Mouse (Mus musculus): ENCODE measurements around the gene Kcng4. TPM values are rescaled to one million over a fixed set of nuclear protein-coding genes. Genes with fewer than 3 reads are reported as not detected.

Gene Kcng4
- polyA plus RNA-seq, 1 experiment from 2014 or later: 0.05 TPM

DNA sequence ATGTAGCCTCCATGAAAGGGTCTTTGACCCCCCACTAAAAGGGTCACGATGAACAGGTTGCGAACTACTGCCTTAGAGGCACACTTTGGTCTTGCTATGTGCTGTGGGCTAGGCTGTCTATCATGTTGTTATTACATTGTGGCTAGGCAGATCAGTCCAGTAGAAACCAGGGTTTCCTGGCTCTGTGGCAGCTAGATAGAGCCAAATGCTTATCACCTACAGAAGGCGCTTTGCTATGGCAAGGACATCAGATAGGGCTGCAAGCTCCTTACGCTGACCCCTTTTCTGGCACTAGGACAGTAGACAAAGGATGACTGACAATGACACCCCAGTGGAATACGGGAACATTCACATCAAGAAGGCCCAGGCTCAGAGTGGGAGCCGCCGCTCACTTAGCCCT lies 8.3 kb downstream of the Kcng4 start:
- Histone ChIP-seq H3K9ac (replicated peaks) (no peak overlapping the region), H3K27me3 (peaks cover 4% of the 10 kb centered on the region; the same call in 1 of the 2 replicates), H3K36me3 (no peaks in the 10 kb centered on the region), H3K9me3 (no peaks in the 10 kb centered on the region), H3K4me2 (no peak overlapping the region), H3K4me1 (replicated peaks) (peaks cover 8% of the 10 kb centered on the region), H3K4me3 (replicated peaks) (no peak overlapping the region), H3K27ac (no peak overlapping the region)
- ATAC-seq (ENCODE audit: insufficient number of reproducible peaks, insufficient read depth, low FRiP score, low TSS enrichment, low read depth): no peak
- WGBS: 87% methylated on average over 7 of the region's 7 CpGs

DNA sequence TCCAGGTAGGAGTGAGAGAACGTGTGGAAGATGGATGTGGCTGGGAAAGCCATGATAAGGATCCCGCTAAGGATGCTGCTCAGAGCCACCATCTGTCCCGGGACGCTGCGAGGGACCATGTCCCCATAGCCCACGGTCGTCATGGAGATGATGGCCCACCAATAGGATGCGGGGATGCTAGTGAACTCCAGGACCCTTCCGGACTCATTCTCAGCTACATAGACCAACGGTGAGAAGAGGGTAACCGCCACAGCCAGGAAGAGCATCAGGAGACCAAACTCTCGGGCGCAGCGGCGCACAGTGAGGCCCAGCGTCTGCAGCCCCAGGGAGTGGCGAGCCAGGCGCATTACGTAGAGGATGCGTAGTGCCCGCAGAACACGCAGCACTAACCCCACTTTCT lies 9.7 kb downstream of the Kcng4 start:
- no peaks in the 10 kb centered on the region for H3K9me3 ChIP-seq
- no peaks in the 10 kb centered on the region for H3K36me3 ChIP-seq
- H3K4me1 ChIP-seq (replicated peaks): peaks cover 8% of the 10 kb centered on the region
- H3K4me2 ChIP-seq: no peak overlapping the region
- 83% methylated on average over 22 of the region's 22 CpGs for WGBS
- no peak overlapping the region for H3K9ac ChIP-seq (replicated peaks)
- H3K27ac ChIP-seq: no peak overlapping the region
- H3K27me3 ChIP-seq: no peaks in the 10 kb centered on the region
- no peak overlapping the region for H3K4me3 ChIP-seq (replicated peaks)
- no peak for ATAC-seq (ENCODE audit: insufficient number of reproducible peaks, insufficient read depth, low FRiP score, low TSS enrichment, low read depth)

DNA sequence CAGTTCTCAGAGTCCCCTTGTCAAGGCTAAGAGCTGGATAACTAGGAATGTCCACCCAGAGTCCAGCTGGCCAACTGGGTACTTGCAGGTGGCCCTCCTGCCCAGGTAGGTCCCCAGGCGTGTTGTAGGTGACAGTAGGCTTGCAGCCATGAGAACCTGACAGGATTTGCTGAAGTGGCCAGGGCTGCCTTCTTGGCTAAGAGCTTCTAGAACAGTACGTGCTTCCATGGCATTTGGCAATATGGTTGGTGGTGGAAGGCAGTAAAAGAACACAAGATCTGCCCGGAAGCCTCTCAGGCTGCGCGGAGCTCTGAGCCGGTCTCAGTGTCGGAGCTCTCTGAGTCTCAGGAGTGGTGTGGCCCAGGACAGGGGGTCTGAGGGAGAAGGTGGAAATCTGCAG lies 10.6 kb downstream of the Kcng4 start:
- H3K9me3 ChIP-seq: no peaks in the 10 kb centered on the region
- no peak overlapping the region for H3K9ac ChIP-seq (replicated peaks)
- H3K4me1 ChIP-seq (replicated peaks): peaks cover 8% of the 10 kb centered on the region
- WGBS: 92% methylated on average over 7 of the region's 7 CpGs
- H3K4me3 ChIP-seq (replicated peaks): no peak overlapping the region
- H3K36me3 ChIP-seq: no peaks in the 10 kb centered on the region
- no peaks in the 10 kb centered on the region for H3K27me3 ChIP-seq
- ATAC-seq (ENCODE audit: insufficient number of reproducible peaks, insufficient read depth, low FRiP score, low TSS enrichment, low read depth): no peak
- no peak overlapping the region for H3K27ac ChIP-seq
- no peak overlapping the region for H3K4me2 ChIP-seq

DNA sequence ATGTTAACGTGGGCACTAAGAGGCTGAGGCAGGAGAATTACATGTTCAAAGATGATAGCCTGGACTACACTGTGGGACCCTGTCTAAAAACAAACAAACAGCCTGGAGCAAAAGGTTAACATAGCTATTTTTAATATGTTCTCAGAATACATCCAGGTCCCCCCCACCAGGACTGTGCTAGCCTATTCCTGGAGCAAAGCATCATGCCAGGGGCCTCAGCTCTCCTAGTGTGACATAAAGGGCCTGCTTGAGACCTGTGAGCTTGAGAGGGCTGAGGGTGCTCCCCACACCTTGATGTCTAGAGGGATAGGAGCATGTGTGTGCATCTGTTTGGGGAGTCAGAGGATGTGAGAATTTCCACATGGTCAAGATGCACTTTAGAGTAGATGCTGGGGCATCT lies 11.7 kb downstream of the Kcng4 start:
- Histone ChIP-seq H3K9ac (replicated peaks) (no peak overlapping the region), H3K9me3 (no peaks in the 10 kb centered on the region), H3K27ac (no peak overlapping the region), H3K4me2 (no peak overlapping the region), H3K4me1 (replicated peaks) (peaks cover 8% of the 10 kb centered on the region), H3K27me3 (no peaks in the 10 kb centered on the region), H3K4me3 (replicated peaks) (no peak overlapping the region), H3K36me3 (no peaks in the 10 kb centered on the region)
- WGBS: 76% methylated on average over 1 of the region's 1 CpGs
- ATAC-seq (ENCODE audit: insufficient number of reproducible peaks, insufficient read depth, low FRiP score, low TSS enrichment, low read depth): no peak

DNA sequence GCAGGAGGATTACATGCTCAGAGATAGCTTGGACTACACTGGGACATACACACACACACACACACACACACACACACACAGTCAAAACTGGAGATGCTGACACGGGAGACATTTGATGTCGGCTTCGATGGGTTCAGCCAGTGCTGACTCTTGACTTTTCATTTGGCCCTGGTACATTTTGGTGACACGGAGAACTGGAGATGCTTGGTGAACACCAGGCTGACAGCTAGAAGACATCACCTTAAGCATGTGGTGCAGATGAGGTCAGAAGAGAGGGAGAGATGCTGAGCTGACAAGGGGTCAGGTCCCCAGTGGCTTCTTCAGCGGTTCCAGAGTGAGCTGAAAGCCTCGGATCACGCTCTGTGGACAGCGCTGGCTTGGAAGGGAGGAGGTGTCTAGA lies 12.4 kb downstream of the Kcng4 start:
- no peaks in the 10 kb centered on the region for H3K27me3 ChIP-seq
- no peak for ATAC-seq (ENCODE audit: insufficient number of reproducible peaks, insufficient read depth, low FRiP score, low TSS enrichment, low read depth)
- no peak overlapping the region for H3K9ac ChIP-seq (replicated peaks)
- H3K9me3 ChIP-seq: no peaks in the 10 kb centered on the region
- H3K4me3 ChIP-seq (replicated peaks): no peak overlapping the region
- no peak overlapping the region for H3K4me2 ChIP-seq
- no peaks in the 10 kb centered on the region for H3K36me3 ChIP-seq
- 89% methylated on average over 8 of the region's 8 CpGs for WGBS
- H3K4me1 ChIP-seq (replicated peaks): peaks cover 6% of the 10 kb centered on the region
- no peak overlapping the region for H3K27ac ChIP-seq

DNA sequence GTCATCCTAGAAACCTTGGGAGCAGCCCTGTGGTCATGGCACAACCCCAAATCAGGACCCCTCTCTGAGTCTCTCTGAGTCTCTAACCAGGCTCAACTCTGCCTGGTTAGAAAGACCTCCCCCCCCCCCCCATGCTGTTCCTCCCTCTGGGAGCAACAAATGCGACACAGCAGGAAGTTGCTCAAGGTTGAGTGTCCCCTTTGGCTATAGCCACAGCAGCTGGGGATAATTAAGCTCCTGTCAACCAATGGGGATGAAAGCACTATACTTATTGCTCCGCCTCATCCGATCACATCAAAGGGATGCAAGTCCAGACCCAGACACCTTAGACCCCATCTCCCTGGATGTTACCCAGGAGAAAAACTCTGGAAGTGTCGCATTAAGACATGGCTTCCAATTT lies 12.9 kb downstream of the Kcng4 start:
- 34% methylated on average over 4 of the region's 4 CpGs for WGBS
- Histone ChIP-seq H3K4me1 (replicated peaks) (peaks cover 1% of the 10 kb centered on the region), H3K4me3 (replicated peaks) (no peak overlapping the region), H3K9ac (replicated peaks) (no peak overlapping the region), H3K4me2 (no peak overlapping the region), H3K27ac (no peak overlapping the region), H3K9me3 (no peaks in the 10 kb centered on the region), H3K27me3 (no peaks in the 10 kb centered on the region), H3K36me3 (no peaks in the 10 kb centered on the region)
- ATAC-seq (ENCODE audit: insufficient number of reproducible peaks, insufficient read depth, low FRiP score, low TSS enrichment, low read depth): no peak

DNA sequence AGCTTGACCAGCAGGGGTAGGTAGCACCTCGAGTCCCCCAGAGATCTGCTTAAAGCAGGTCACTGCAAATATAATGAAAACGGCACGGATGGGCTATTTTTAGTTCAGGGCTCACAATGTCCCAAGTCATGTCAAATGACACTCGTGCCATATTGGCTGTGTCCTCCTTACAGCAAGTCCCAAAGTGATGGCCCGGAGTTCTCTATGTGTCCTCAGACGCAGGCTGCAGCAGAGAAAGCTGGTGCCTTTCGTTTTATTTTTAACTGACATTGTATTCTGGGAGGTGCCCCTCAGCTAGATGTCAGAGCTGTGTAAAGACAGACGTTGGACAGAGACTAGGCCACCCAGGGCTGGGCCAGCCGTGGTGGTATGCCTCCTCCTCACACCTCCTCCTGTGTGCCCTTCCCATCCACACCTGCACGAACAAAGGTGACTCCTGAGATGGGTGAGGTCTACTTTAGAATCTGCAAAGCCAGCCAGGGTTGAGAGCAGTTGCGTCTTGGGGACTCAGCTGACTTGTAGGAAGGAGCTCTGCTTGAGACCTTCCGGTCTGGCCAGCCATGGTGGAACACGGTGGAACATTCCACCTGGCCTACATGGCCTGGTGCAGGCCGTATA lies 14.5 kb downstream of the Kcng4 start:
- H3K36me3 ChIP-seq: no peaks in the 10 kb centered on the region

DNA sequence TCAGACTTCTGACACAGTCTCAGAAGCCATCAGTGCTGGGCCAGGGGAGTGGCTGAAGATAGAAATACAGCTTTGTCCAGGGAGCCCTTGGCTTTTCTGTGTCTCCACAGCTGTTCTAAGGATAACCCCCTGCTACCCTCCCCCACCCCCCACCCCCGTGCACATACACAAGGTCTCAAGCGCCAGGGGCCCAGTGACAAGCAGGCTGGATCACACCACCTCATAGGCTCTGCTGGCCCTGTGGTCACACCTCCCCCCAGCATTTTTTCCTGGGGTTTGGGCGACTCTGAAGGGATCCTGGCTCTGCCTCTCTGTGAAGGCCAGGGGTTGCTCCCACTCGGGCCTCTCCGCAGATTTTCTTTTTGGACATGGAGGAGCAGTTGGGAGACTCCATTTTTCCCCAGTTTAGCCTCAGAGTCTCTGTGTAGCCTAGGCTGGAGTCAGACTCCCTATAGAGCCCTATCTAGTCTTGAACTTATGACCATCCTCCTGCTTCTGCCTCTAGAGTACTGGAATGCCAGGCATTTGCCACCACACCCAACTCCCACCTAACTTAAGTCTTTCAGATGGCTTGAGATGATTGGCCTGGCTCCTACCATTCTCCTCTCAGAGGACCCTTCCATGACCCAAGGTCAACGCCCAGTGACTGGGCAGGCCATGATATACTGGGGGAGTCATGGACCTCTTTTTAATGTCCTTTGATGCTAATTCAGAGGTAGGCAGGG lies 15.2 kb downstream of the Kcng4 start:
- Histone ChIP-seq H3K4me2 (no peak overlapping the region), H3K9me3 (no peaks in the 10 kb centered on the region), H3K27me3 (no peaks in the 10 kb centered on the region), H3K9ac (replicated peaks) (no peak overlapping the region), H3K36me3 (no peaks in the 10 kb centered on the region), H3K4me1 (replicated peaks) (no peaks in the 10 kb centered on the region), H3K4me3 (replicated peaks) (no peak overlapping the region), H3K27ac (no peak overlapping the region)
- ATAC-seq (ENCODE audit: insufficient number of reproducible peaks, insufficient read depth, low FRiP score, low TSS enrichment, low read depth): no peak
- WGBS: 76% methylated on average over 6 of the region's 6 CpGs

More for the DNA sequence above, 14.5 kb downstream of the Kcng4 start:
- no peak overlapping the region for H3K4me2 ChIP-seq
- no peak overlapping the region for H3K9ac ChIP-seq (replicated peaks)
- WGBS: 85% methylated on average over 14 of the region's 14 CpGs
- H3K4me3 ChIP-seq (replicated peaks): no peak overlapping the region
- ATAC-seq (ENCODE audit: insufficient number of reproducible peaks, insufficient read depth, low FRiP score, low TSS enrichment, low read depth): no peak
- H3K9me3 ChIP-seq: no peaks in the 10 kb centered on the region
- no peaks in the 10 kb centered on the region for H3K27me3 ChIP-seq
- H3K4me1 ChIP-seq (replicated peaks): no peaks in the 10 kb centered on the region
- no peak overlapping the region for H3K27ac ChIP-seq

DNA sequence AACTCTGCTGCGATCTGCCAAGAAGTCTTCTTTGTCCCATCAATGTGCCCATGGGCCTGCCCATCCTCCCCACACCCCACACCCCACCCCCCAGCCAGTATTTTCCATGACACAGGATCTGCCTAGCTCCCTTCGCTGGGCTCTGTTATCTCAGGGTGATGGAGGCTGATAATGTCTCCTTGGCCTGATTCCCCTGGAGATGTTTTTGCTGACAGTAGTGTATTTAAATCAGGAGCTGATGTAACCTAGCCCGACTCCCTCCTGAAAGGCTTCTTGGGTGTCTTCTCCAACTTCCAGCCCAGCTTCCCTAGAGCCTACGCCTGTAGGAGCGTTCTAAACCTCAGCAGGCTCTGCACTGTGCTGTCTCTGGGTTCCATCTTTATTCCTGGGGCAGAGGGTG lies 16.6 kb downstream of the Kcng4 start:
- no peak for ATAC-seq (ENCODE audit: insufficient number of reproducible peaks, insufficient read depth, low FRiP score, low TSS enrichment, low read depth)
- Histone ChIP-seq H3K9me3 (no peaks in the 10 kb centered on the region), H3K36me3 (no peaks in the 10 kb centered on the region), H3K9ac (replicated peaks) (no peak overlapping the region), H3K4me1 (replicated peaks) (no peaks in the 10 kb centered on the region), H3K4me3 (replicated peaks) (no peak overlapping the region), H3K27me3 (0 out of 2 replicates have a peak, but pooled peaks cover 6% of the 10 kb centered on the region), H3K4me2 (no peak overlapping the region), H3K27ac (no peak overlapping the region)
- WGBS: 74% methylated on average over 5 of the region's 5 CpGs

DNA sequence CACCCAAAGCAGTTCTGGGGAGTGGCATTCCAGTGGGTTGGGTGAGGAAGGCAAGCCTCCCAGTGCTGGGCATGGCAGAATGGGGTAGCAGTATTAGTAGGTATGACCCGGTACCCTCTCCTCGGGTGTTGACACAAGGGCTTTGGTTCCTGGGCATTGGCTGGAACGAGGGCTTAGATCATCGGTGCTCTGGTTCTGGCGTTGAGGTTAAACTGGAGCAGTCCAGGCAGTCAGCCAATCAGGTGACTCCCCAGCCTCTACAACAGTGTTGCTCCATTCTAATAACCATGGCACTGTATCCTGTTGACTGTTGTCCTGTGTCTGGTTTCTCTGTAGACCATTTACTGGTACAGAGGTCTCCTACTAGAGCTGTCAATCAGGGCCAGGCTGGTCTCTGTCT lies 17.9 kb downstream of the Kcng4 start:
- no peak overlapping the region for H3K27ac ChIP-seq
- no peaks in the 10 kb centered on the region for H3K36me3 ChIP-seq
- no peak for ATAC-seq (ENCODE audit: insufficient number of reproducible peaks, insufficient read depth, low FRiP score, low TSS enrichment, low read depth)
- no peaks in the 10 kb centered on the region for H3K9me3 ChIP-seq
- H3K4me1 ChIP-seq (replicated peaks): no peaks in the 10 kb centered on the region
- no peak overlapping the region for H3K4me3 ChIP-seq (replicated peaks)
- WGBS: 86% methylated on average over 5 of the region's 5 CpGs
- H3K27me3 ChIP-seq: 0 out of 2 replicates have a peak, but pooled peaks cover 7% of the 10 kb centered on the region
- H3K9ac ChIP-seq (replicated peaks): no peak overlapping the region
- H3K4me2 ChIP-seq: no peak overlapping the region

DNA sequence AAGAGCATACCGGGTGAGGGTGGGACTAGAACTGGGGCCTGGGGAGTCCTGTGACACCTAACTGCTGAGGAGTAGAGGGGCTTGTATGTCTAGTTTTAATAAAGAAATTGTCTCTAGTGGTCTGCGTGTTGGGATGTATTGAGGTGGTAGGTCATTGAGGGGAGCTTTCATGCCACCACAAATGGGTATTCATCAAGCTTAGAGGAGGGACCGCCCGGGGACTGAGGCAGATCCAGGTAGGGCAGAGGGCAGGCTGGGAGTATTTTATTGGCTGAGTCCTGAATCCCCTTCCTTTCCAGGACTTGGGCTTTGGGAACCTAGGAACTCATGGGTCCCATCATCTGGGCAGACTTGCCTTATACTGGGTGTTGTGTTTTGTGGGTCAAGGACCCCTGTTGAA lies 18.7 kb downstream of the Kcng4 start:
- no peak for ATAC-seq (ENCODE audit: insufficient number of reproducible peaks, insufficient read depth, low FRiP score, low TSS enrichment, low read depth)
- no peak overlapping the region for H3K4me2 ChIP-seq
- H3K4me3 ChIP-seq (replicated peaks): no peak overlapping the region
- H3K36me3 ChIP-seq: no peaks in the 10 kb centered on the region
- H3K4me1 ChIP-seq (replicated peaks): no peaks in the 10 kb centered on the region
- 0 out of 2 replicates have a peak, but pooled peaks cover 7% of the 10 kb centered on the region for H3K27me3 ChIP-seq
- H3K9ac ChIP-seq (replicated peaks): no peak overlapping the region
- WGBS: 90% methylated on average over 4 of the region's 4 CpGs
- H3K9me3 ChIP-seq: no peaks in the 10 kb centered on the region
- H3K27ac ChIP-seq: no peak overlapping the region

DNA sequence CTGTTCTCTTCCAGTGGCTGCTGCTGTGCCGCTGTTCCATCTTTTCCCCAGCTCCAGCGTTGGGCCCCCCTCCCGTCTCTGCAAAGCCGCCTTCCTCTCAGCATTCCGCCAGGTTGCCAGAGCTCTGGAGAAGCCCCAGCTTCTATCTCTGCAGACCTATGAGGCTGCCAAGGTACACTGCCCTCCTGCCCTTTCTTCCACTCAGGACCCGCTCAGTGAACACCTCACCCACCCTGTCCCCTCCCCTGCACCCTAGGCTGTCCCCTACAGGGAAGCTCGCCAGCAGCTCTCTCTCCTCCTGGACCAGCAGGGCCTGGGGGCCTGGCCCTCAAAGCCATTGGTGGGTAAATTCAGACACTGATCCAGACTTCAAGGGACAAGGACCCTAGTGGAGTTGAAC lies 19.1 kb downstream of the Kcng4 start:
- 0 out of 2 replicates have a peak, but pooled peaks cover 7% of the 10 kb centered on the region for H3K27me3 ChIP-seq
- H3K27ac ChIP-seq: no peak overlapping the region
- H3K9ac ChIP-seq (replicated peaks): no peak overlapping the region
- H3K4me1 ChIP-seq (replicated peaks): no peaks in the 10 kb centered on the region
- H3K4me3 ChIP-seq (replicated peaks): no peak overlapping the region
- WGBS: 69% methylated on average over 7 of the region's 7 CpGs
- no peak for ATAC-seq (ENCODE audit: insufficient number of reproducible peaks, insufficient read depth, low FRiP score, low TSS enrichment, low read depth)
- H3K9me3 ChIP-seq: no peaks in the 10 kb centered on the region
- no peaks in the 10 kb centered on the region for H3K36me3 ChIP-seq
- no peak overlapping the region for H3K4me2 ChIP-seq

All from limb, embryonic 12.5 days (tissue).